Mouse (Mus musculus) right cerebral cortex, adult 18-20 months (tissue): ENCODE results near the gene Hoxd3.

ENCODE experiments used
- DNase-seq: peaks from one replicate; pipeline ENCODE4 v3.0.0; 2022; ENCODE audit warnings: mixed read lengths

Hoxd3 gene

GRCm38 (mm10) chr2:74731799-74732512 lies 20.2 kb downstream of the Hoxd3 start:
- DNase-seq, result no peak

- no peak for DNase-seq
These were observed 21.0 kb downstream of the Hoxd3 start for GRCm38 (mm10) chr2:74732513-74733316.

GRCm38 (mm10) chr2:74733317-74733661 lies 21.6 kb downstream of the Hoxd3 start:
- DNase-seq, result no peak

- no peak for DNase-seq
These were observed 22.0 kb downstream of the Hoxd3 start for GRCm38 (mm10) chr2:74733765-74734164.

GRCm38 (mm10) chr2:74734451-74734850 lies 22.7 kb downstream of the Hoxd3 start:
- DNase-seq, result no peak

- no peak for DNase-seq
These were observed 23.5 kb downstream of the Hoxd3 start for GRCm38 (mm10) chr2:74734996-74735811.

GRCm38 (mm10) chr2:74735851-74736687 lies 24.3 kb downstream of the Hoxd3 start:
- no peak for DNase-seq

GRCm38 (mm10) chr2:74736688-74737577 lies 25.2 kb downstream of the Hoxd3 start:
- DNase-seq, result no peak

GRCm38 (mm10) chr2:74737578-74738070 lies 25.9 kb downstream of the Hoxd3 start:
- DNase-seq, result no peak

- DNase-seq, result no peak
These were observed 27.1 kb downstream of the Hoxd3 start for GRCm38 (mm10) chr2:74738623-74739475.

GRCm38 (mm10) chr2:74739476-74739800 lies 27.7 kb downstream of the Hoxd3 start:
- DNase-seq, result no peak

GRCm38 (mm10) chr2:74739869-74740268 lies 28.1 kb downstream of the Hoxd3 start:
- no peak for DNase-seq

GRCm38 (mm10) chr2:74740311-74741091 lies 28.8 kb downstream of the Hoxd3 start:
- DNase-seq, result no peak

GRCm38 (mm10) chr2:74741252-74741978 lies 29.7 kb downstream of the Hoxd3 start:
- DNase-seq, result no peak

GRCm38 (mm10) chr2:74741979-74742277 lies 30.2 kb downstream of the Hoxd3 start:
- DNase-seq, result no peak

- DNase-seq, result no peak
These were observed 34.0 kb downstream of the Hoxd3 start for GRCm38 (mm10) chr2:74745540-74746297.

- no peak for DNase-seq
These were observed 34.7 kb downstream of the Hoxd3 start for GRCm38 (mm10) chr2:74746298-74746921.

GRCm38 (mm10) chr2:74747006-74747405 lies 35.3 kb downstream of the Hoxd3 start:
- no peak for DNase-seq
